Mouse (Mus musculus): ENCODE measurements at regions not wholly inside any gene's neighbourhood (a gene's known extent, or its start where the extent isn't known, plus 50 kb on each side); places are given as distances from the start of the nearest gene placed in this dataset.
"Not testable (repeated sequence)": the region's sequence is repeated elsewhere in the genome, so short reads cannot be mapped to it uniquely, and the experiment has no call there.

DNA sequence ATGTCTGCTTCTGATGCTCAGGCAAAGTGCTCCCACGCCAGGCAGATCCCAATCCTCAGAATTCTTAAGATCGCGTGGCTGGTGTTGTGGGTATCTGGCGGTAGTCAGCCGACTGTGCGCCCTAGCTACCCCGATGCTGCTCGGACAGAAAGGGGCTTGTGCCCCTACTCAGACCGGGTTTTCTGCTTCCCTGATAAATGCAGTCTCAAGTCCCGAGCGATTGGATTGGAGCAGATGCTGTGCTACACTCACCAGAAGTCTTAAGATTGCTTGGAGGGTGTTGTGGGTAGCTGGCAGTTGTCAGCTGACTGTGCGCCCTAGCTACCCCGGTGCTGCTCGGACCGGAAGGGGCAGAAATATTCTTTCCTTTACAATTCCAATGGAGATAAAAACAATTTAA is 99.3 kb downstream of the Gm7489 start:
- H3K9ac ChIP-seq; H3K4me2 ChIP-seq; H3K27me3 ChIP-seq; H3K27ac ChIP-seq; H3K4me3 ChIP-seq (replicated peaks); ATAC-seq (ENCODE audit: low read depth); H3K9me3 ChIP-seq (replicated peaks); H3K36me3 ChIP-seq; H3K4me1 ChIP-seq (replicated peaks); DNase-seq: not testable (repeated sequence)
- 74% methylated on average over 15 of the region's 15 CpGs for WGBS (ENCODE audit: insufficient replicate concordance)

DNA sequence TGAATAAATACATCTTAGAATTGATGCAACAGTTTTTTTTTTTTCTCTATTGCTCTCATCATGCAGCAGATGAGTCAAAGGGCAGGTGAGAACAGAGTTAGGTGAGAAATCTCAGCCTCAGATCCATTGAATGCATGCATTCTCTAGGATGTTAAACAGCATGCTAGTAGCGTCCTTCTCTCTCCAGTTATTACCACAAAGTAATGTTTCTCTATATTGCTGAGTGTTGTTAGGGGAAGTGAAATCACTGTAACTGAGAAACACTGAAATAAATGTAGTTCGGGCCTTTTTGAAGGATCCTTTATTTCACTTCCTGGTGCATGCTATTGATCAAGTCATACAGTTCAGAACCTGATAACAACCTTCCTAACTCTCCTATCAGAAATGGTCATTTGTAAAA is 105.2 kb downstream of the Gm7489 start:
- Histone ChIP-seq H3K4me1 (replicated peaks) (no peaks in the 10 kb centered on the region), H3K9me3 (replicated peaks) (no peaks in the 10 kb centered on the region), H3K27me3 (no peaks in the 10 kb centered on the region), H3K4me2 (no peak overlapping the region), H3K27ac (no peak overlapping the region), H3K9ac (no peak overlapping the region), H3K4me3 (replicated peaks) (no peak overlapping the region), H3K36me3 (no peaks in the 10 kb centered on the region)
- 52% methylated on average over 2 of the region's 2 CpGs for WGBS (ENCODE audit: insufficient replicate concordance)
- no peak for DNase-seq
- ATAC-seq (ENCODE audit: low read depth), result no peak

GRCm38 (mm10) chr15:53995199-53995868 is 110.6 kb downstream of the Gm7489 start:
- Histone ChIP-seq H3K4me2 (no peak overlapping the region), H3K4me3 (replicated peaks) (no peak overlapping the region), H3K27me3 (no peaks in the 10 kb centered on the region), H3K27ac (no peak overlapping the region), H3K4me1 (replicated peaks) (no peaks in the 10 kb centered on the region), H3K36me3 (no peaks in the 10 kb centered on the region), H3K9me3 (replicated peaks) (peaks cover 2% of the 10 kb centered on the region; the same call in 1 of the 2 replicates), H3K9ac (no peak overlapping the region)
- 54% methylated on average over 2 of the region's 2 CpGs for WGBS (ENCODE audit: insufficient replicate concordance)
- ATAC-seq (ENCODE audit: low read depth), result no peak
- no peak for DNase-seq

GRCm38 (mm10) chr15:53998600-53999290 is 114.0 kb downstream of the Gm7489 start:
- H3K4me3 ChIP-seq (replicated peaks), result no peak overlapping the region
- 75% methylated on average over 6 of the region's 6 CpGs for WGBS (ENCODE audit: insufficient replicate concordance)
- no peak for DNase-seq
- H3K9ac ChIP-seq, result no peak overlapping the region
- no peak for ATAC-seq (ENCODE audit: low read depth)
- no peaks in the 10 kb centered on the region for H3K4me1 ChIP-seq (replicated peaks)
- no peaks in the 10 kb centered on the region for H3K36me3 ChIP-seq
- H3K27me3 ChIP-seq, result no peaks in the 10 kb centered on the region
- H3K4me2 ChIP-seq, result no peak overlapping the region
- H3K9me3 ChIP-seq (replicated peaks), result peaks cover 2% of the 10 kb centered on the region; the same call in 1 of the 2 replicates
- no peak overlapping the region for H3K27ac ChIP-seq

DNA sequence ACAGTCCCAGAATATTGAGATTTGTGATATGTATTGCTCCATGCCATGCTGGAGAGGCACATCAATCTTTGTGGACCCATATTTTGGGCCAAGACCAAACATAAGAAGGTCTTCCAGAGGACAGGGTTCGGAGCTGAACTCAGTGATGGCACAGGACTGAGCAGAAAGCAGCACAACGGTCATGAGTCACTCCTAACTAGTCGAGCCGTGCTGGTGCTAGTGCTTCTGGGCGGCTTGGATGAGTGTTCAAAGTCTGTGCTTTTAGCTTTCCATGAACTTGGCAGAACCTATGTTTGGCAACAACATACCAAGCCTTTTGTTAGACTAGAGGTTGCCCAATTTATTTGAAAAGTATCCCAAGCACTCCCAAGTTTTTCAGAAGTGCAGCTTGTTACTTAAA is 149.1 kb downstream of the Gm7489 start:
- Histone ChIP-seq H3K9ac (no peak overlapping the region), H3K4me3 (replicated peaks) (no peak overlapping the region), H3K9me3 (replicated peaks) (no peaks in the 10 kb centered on the region), H3K4me2 (no peak overlapping the region), H3K36me3 (no peaks in the 10 kb centered on the region), H3K27ac (no peak overlapping the region), H3K27me3 (no peaks in the 10 kb centered on the region), H3K4me1 (replicated peaks) (no peaks in the 10 kb centered on the region)
- WGBS (ENCODE audit: insufficient replicate concordance), result 63% methylated on average over 5 of the region's 5 CpGs
- ATAC-seq (ENCODE audit: low read depth), result no peak
- no peak for DNase-seq

DNA sequence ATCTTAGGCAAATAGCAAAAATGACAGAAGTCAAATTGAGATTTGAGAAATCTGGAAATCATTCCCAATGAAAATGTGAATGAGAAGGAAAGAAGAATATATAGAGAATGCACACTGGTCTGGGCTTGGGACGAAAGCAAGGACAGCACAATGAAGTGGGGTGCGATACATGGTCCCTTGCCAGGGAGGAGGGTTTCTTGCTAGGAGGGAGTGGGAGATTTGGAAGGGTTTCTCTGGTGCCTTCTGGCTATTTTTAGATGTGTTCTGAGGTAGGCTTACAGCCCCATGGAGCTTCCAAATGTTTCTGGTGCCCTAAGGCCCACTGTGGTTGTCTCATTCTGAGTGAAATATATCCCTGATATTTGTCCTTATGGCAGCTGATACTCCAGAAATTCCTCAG is 166.0 kb downstream of the Gm7489 start:
- DNase-seq (no peak), ATAC-seq (ENCODE audit: low read depth) (no peak)
- 60% methylated on average over 2 of the region's 2 CpGs for WGBS (ENCODE audit: insufficient replicate concordance)
- H3K9me3 ChIP-seq (replicated peaks), result no peaks in the 10 kb centered on the region
- no peaks in the 10 kb centered on the region for H3K27me3 ChIP-seq
- no peak overlapping the region for H3K9ac ChIP-seq
- no peak overlapping the region for H3K4me2 ChIP-seq
- H3K4me1 ChIP-seq (replicated peaks), result no peaks in the 10 kb centered on the region
- H3K4me3 ChIP-seq (replicated peaks), result no peak overlapping the region
- H3K27ac ChIP-seq, result no peak overlapping the region
- H3K36me3 ChIP-seq, result no peaks in the 10 kb centered on the region

DNA sequence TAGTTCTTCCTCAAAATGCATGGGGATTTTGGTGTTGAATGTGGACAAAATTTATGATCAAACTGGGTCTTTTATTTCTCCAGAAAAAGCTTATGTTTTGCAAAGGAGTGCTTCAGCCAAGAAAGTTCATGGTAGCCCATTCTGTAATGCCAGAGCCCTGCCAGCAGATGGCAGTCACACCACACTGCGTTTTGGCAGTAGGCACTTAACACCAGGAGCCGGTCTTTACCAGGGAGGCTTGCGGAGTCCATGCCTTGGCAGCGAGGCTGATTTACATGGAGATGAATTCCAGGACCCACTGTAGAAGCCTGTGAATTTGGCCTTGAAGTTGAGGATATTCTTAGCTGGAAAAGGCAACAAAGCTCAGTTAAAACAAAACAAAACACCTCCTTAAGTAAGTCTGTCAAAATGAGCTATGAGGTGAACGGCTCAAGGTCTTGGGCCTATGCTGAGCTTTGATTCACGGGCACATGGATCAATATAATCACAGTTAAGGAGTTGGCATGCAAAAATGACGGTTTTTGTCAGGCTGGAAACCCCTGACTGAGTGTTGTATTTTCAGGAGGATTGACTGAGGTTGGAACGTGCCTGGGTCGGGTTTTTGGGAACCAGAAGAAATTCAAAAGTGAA is 185.4 kb downstream of the Gm7489 start:
- Histone ChIP-seq H3K9me3 (replicated peaks) (no peaks in the 10 kb centered on the region), H3K4me2 (no peak overlapping the region), H3K4me3 (replicated peaks) (no peak overlapping the region), H3K27ac (no peak overlapping the region), H3K9ac (no peak overlapping the region), H3K36me3 (no peaks in the 10 kb centered on the region), H3K4me1 (replicated peaks) (no peaks in the 10 kb centered on the region), H3K27me3 (no peaks in the 10 kb centered on the region)
- 36% methylated on average over 9 of the region's 9 CpGs for WGBS (ENCODE audit: insufficient replicate concordance)
- DNase-seq (peak; percentile 1), ATAC-seq (ENCODE audit: low read depth) (no peak)

- Histone ChIP-seq H3K36me3 (no peaks in the 10 kb centered on the region), H3K9ac (no peak overlapping the region), H3K4me1 (replicated peaks) (no peaks in the 10 kb centered on the region), H3K27me3 (no peaks in the 10 kb centered on the region), H3K4me3 (replicated peaks) (no peak overlapping the region), H3K27ac (no peak overlapping the region), H3K4me2 (no peak overlapping the region), H3K9me3 (replicated peaks) (no peaks in the 10 kb centered on the region)
- DNase-seq (no peak), ATAC-seq (ENCODE audit: low read depth) (no peak)
- 21% methylated on average over 8 of the region's 8 CpGs for WGBS (ENCODE audit: insufficient replicate concordance)
Observed at GRCm38 (mm10) chr15:54071732-54072131, 187.0 kb downstream of the Gm7489 start.

GRCm38 (mm10) chr15:54091301-54091700 is 206.6 kb downstream of the Gm7489 start:
- ATAC-seq (ENCODE audit: low read depth) (no peak), DNase-seq (no peak)
- Histone ChIP-seq H3K4me3 (replicated peaks) (no peak overlapping the region), H3K9ac (no peak overlapping the region), H3K4me2 (no peak overlapping the region), H3K27me3 (no peaks in the 10 kb centered on the region), H3K36me3 (no peaks in the 10 kb centered on the region), H3K27ac (no peak overlapping the region), H3K9me3 (replicated peaks) (no peaks in the 10 kb centered on the region), H3K4me1 (replicated peaks) (no peaks in the 10 kb centered on the region)
- WGBS (ENCODE audit: insufficient replicate concordance), result 49% methylated on average over 1 of the region's 1 CpGs

DNA sequence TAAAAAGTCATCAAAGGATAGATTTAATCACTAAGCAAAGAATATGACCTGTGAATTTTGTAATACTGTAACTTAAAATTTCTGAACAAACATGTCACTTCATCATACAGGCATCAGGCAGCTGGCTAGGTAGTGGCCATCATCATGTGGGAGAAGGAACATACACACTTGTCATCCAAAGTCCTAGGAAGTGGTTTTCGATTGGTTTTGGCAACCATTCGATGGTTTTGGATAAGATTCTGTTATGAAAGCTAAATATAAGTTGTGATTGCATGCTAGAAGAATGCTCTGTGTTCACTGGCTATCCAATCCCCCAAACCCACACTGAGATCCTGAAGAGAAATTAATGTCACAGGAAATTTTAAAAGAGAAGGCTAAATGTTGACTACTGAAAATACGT is 207.7 kb downstream of the Gm7489 start:
- Histone ChIP-seq H3K27ac (no peak overlapping the region), H3K4me3 (replicated peaks) (no peak overlapping the region), H3K9ac (no peak overlapping the region), H3K27me3 (no peaks in the 10 kb centered on the region), H3K36me3 (no peaks in the 10 kb centered on the region), H3K4me1 (replicated peaks) (no peaks in the 10 kb centered on the region), H3K9me3 (replicated peaks) (no peaks in the 10 kb centered on the region), H3K4me2 (no peak overlapping the region)
- ATAC-seq (ENCODE audit: low read depth) (no peak), DNase-seq (no peak)
- 58% methylated on average over 3 of the region's 3 CpGs for WGBS (ENCODE audit: insufficient replicate concordance)

GRCm38 (mm10) chr15:54097498-54097897 is 212.8 kb downstream of the Gm7489 start:
- DNase-seq (no peak), ATAC-seq (ENCODE audit: low read depth) (no peak)
- Histone ChIP-seq H3K9ac (no peak overlapping the region), H3K27ac (no peak overlapping the region), H3K4me1 (replicated peaks) (no peaks in the 10 kb centered on the region), H3K36me3 (no peaks in the 10 kb centered on the region), H3K4me3 (replicated peaks) (no peak overlapping the region), H3K9me3 (replicated peaks) (no peaks in the 10 kb centered on the region), H3K27me3 (no peaks in the 10 kb centered on the region), H3K4me2 (no peak overlapping the region)
- 45% methylated on average over 2 of the region's 2 CpGs for WGBS (ENCODE audit: insufficient replicate concordance)

DNA sequence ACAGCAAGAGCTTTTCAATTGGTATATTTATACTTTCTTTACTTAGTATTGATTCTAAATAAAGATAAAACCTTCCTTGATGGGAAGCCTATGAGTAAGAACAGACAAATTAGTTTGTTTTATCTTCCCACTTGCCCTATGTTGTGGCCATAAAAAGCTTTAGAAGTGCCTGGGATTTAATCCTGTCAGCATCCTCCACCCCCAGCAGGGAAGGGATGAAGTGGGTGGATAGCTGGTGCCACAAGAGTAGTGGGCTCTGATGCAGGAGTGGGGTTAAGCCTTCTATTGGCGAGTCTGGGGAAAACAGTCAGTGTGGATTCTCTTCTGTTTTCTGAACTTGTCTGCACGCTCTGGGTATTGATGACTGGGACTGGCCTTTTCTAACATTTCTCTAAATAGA is 227.7 kb downstream of the Gm7489 start:
- DNase-seq, result no peak
- H3K4me2 ChIP-seq, result no peak overlapping the region
- no peaks in the 10 kb centered on the region for H3K27me3 ChIP-seq
- no peaks in the 10 kb centered on the region for H3K4me1 ChIP-seq (replicated peaks)
- 57% methylated on average over 2 of the region's 2 CpGs for WGBS (ENCODE audit: insufficient replicate concordance)
- no peak overlapping the region for H3K4me3 ChIP-seq (replicated peaks)
- no peaks in the 10 kb centered on the region for H3K9me3 ChIP-seq (replicated peaks)
- no peak overlapping the region for H3K9ac ChIP-seq
- no peaks in the 10 kb centered on the region for H3K36me3 ChIP-seq
- ATAC-seq (ENCODE audit: low read depth), result no peak
- no peak overlapping the region for H3K27ac ChIP-seq
